Comparison of ENCODE assay signal across 9 mouse cellular contexts in the genomic region with DNA sequence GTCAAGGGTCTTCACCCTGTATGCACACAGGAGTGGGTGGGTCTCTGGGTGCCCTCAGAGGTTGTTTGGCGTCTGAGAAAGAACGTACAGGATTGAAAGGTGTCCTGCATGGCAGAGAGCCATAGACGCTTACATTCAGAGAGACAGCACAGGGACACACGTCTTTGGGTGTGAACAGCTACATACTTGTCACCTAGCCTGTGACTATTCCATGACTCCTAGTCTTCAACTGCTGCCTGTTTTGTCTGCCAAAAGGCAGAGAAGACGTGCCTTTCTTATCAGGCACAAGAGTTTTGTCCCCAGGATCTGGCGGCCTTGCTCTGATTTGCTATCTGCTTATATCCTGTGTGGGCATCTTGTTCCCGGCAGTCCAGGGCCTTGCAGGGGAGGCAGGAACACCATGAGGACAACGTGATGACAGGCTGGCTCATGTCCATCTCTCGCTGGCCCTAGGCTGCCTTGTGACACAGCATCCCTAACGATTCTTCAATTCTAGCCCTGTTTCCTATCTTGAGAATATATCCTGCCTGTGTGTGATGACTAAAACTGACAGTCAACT.
DNase-seq lines count a peak whose midpoint lies in the region; ATAC-seq and TF ChIP-seq lines count a peak whose summit lies in the region.
"Had no signal": no experiment of that assay in that cellular context is flagged by ENCODE, and none has a peak within 500 bp of the region (broad histone marks: within the 10 kb centered on the region; RNA-seq: fewer than 3 reads in every experiment).

No protein-coding gene starts in this region.

- no peaks in the 10 kb centered on the region for H3K36me3 ChIP-seq in liver, adult 2 months (ENCODE audit: control insufficient read depth, insufficient read depth, low read length)
- H3K36me3 ChIP-seq in liver, embryonic 12.5 days, result no peaks in the 10 kb centered on the region
- H3K36me3 ChIP-seq in intestine, postnatal 0 days (ENCODE audit: control insufficient read depth, insufficient read depth), result no peaks in the 10 kb centered on the region; the same call in 1 of the 2 replicates
- H3K36me3 ChIP-seq: forebrain, embryonic 10.5 days had no signal

- TF ChIP-seq POLR2A in liver, adult 2 months (IDR thresholded peaks at IDR 0.05; ENCODE audit: extremely low read depth, insufficient read depth, low read length), result no peak

- peak; percentile 15 for DNase-seq in liver, adult 2 months (ENCODE audit: extremely low read depth, low read depth, low spot score)
- peak; percentile 97 for DNase-seq in heart, adult 11 months
- DNase-seq in heart, postnatal 14 days, result peak; percentile 45 to 51
- peak; percentile 87 for DNase-seq in lung, postnatal 36 days
- DNase-seq in thymus, postnatal 14 days, result no peak

- 64% methylated on average over 10 of the region's 10 CpGs for WGBS in liver, adult 2 months
- 59% methylated on average over 10 of the region's 10 CpGs for WGBS in liver, embryonic 12.5 days (ENCODE audit: insufficient replicate concordance)
- WGBS in intestine, postnatal 0 days, result 68% methylated on average over 10 of the region's 10 CpGs

- peak overlapping the region; percentile 60 for H3K27ac ChIP-seq in liver, adult 2 months (replicated peaks; ENCODE audit: insufficient read depth, low read depth, low read length)
- H3K27ac ChIP-seq in liver, embryonic 12.5 days, result no peak overlapping the region
- no peak overlapping the region for H3K27ac ChIP-seq in intestine, postnatal 0 days (ENCODE audit: low read depth, low read length)
- H3K27ac ChIP-seq: forebrain, embryonic 10.5 days had no signal

- H3K4me2 ChIP-seq in liver, embryonic 12.5 days, result no peak overlapping the region
- no peak overlapping the region for H3K4me2 ChIP-seq in intestine, postnatal 0 days (replicated peaks; ENCODE audit: low read depth)

- no peak for ATAC-seq in liver, embryonic 12.5 days
- no peak for ATAC-seq in intestine, postnatal 0 days
- ATAC-seq: intestine, embryonic 16.5 days had no signal

- intact Hi-C loops in heart, postnatal 14 days (cut with DNase I), result loop anchor here (10.0 kb wide), 1 partner anchor 79 kb away; no protein-coding TSS in a partner anchor

- 0 out of 2 replicates have a peak, but pooled peaks cover 3% of the 10 kb centered on the region for H3K4me1 ChIP-seq in liver, adult 2 months (ENCODE audit: control insufficient read depth, insufficient read depth, low read length)
- no peaks in the 10 kb centered on the region for H3K4me1 ChIP-seq in liver, embryonic 12.5 days
- H3K4me1 ChIP-seq in intestine, postnatal 0 days (replicated peaks; ENCODE audit: control insufficient read depth, insufficient read depth, low read length), result no peaks in the 10 kb centered on the region
- H3K4me1 ChIP-seq: forebrain, embryonic 10.5 days had no signal

- no peak overlapping the region for H3K9ac ChIP-seq in liver, adult 2 months (ENCODE audit: low read depth, low read length)
- H3K9ac ChIP-seq in liver, embryonic 12.5 days, result no peak overlapping the region
- no peak overlapping the region for H3K9ac ChIP-seq in intestine, postnatal 0 days (ENCODE audit: low read depth, low read length)

- no peak for TF ChIP-seq CTCF in liver, adult 2 months (IDR thresholded peaks at IDR 0.05; ENCODE audit: low read depth, low read length)
- TF ChIP-seq CTCF in intestine, postnatal 0 days (IDR thresholded peaks at IDR 0.05; ENCODE audit: low read depth), result no peak

- H3K4me3 ChIP-seq in liver, adult 2 months (ENCODE audit: insufficient read depth, low read depth, low read length), result no peak overlapping the region
- no peak overlapping the region for H3K4me3 ChIP-seq in liver, embryonic 12.5 days
- H3K4me3 ChIP-seq in intestine, postnatal 0 days (ENCODE audit: low read depth, low read length), result no peak overlapping the region
- H3K4me3 ChIP-seq: forebrain, embryonic 10.5 days had no signal

- H3K79me2 ChIP-seq in liver, adult 2 months (ENCODE audit: control insufficient read depth, insufficient read depth, low read length), result no peaks in the 10 kb centered on the region

- H3K27me3 ChIP-seq in liver, adult 2 months (ENCODE audit: control insufficient read depth, insufficient read depth, low read length), result no peaks in the 10 kb centered on the region
- peaks cover 7% of the 10 kb centered on the region for H3K27me3 ChIP-seq in liver, embryonic 12.5 days (replicated peaks)
- no peaks in the 10 kb centered on the region for H3K27me3 ChIP-seq in intestine, postnatal 0 days (replicated peaks; ENCODE audit: control insufficient read depth, insufficient read depth, low read length)

- H3K9me3 ChIP-seq in liver, embryonic 12.5 days (replicated peaks), result no peaks in the 10 kb centered on the region
- H3K9me3 ChIP-seq in intestine, postnatal 0 days (ENCODE audit: control insufficient read depth), result no peaks in the 10 kb centered on the region
- H3K9me3 ChIP-seq: forebrain, embryonic 10.5 days had no signal
